Mouse (Mus musculus) intestine, embryonic 16.5 days (tissue): Measurements from ENCODE around the gene Dglucy. TPM values are rescaled to one million over a fixed set of nuclear protein-coding genes. Genes with fewer than 3 reads are reported as not detected.
A peak's percentile ranks its signal among the peaks of the same experiment; 100 is the strongest.

Source experiments
- ATAC-seq: fragments of 200-750 bp; cut with Nextera tagmentation; 2 replicates; pipeline ENCODE4 v1.8.0; 2017; ENCODE audit warnings: moderate TSS enrichment, moderate library complexity
- H3K27ac ChIP-seq: fragments of 300-500 bp; sonication (generic); 2 replicates; pipeline ENCODE4 v1.5.1; 2014; ENCODE audit warnings: mild to moderate bottlenecking, low read length
- H3K27me3 ChIP-seq: fragments of 300-500 bp; sonication (generic); replicated peaks from 2 replicates; pipeline ENCODE4 v1.6.1; 2014; ENCODE audit warnings: low read length, control low read depth, mixed read lengths; ENCODE audit not compliant: control insufficient read depth, insufficient read depth
- H3K36me3 ChIP-seq: fragments of 300-500 bp; sonication (generic); 2 replicates; pipeline ENCODE4 v1.6.1; 2014; ENCODE audit warnings: low read length, control low read depth; ENCODE audit not compliant: control insufficient read depth, insufficient read depth
- H3K4me1 ChIP-seq: fragments of 300-500 bp; sonication (generic); 2 replicates; pipeline ENCODE4 v1.6.1; 2014; ENCODE audit warnings: low read length, control low read depth, mixed read lengths; ENCODE audit not compliant: control insufficient read depth, insufficient read depth
- H3K4me2 ChIP-seq: fragments of 300-500 bp; sonication (generic); 2 replicates; pipeline ENCODE4 v1.6.1; 2014; ENCODE audit warnings: low read depth, low read length, control low read depth
- H3K4me3 ChIP-seq: fragments of 300-500 bp; sonication (generic); 2 replicates; pipeline ENCODE4 v1.5.1; 2014; ENCODE audit warnings: mild to moderate bottlenecking, low read length
- H3K9ac ChIP-seq: fragments of 300-500 bp; sonication (generic); 2 replicates; pipeline ENCODE4 v1.6.1; 2014; ENCODE audit warnings: low read depth, low read length
- H3K9me3 ChIP-seq: fragments of 300-500 bp; sonication (generic); 2 replicates; pipeline ENCODE4 v1.6.1; 2016; ENCODE audit warnings: low read length, control low read depth; ENCODE audit not compliant: control insufficient read depth
- WGBS: fragments of 180-500 bp; shearing (Covaris S2); extraction: QIAGEN DNeasy Blood & Tissue Kit; methylation state at CpG from one replicate; pipeline ENCODE4 v1.1.7; 2014; 5-methylcytosine and 5-hydroxymethylcytosine counted together
- polyA plus RNA-seq: library from polyadenylated mRNA; unstranded; fragments of >200 nt; fragmentation: Nextera tagmentation; extraction: Ambion mirVana; gene quantifications from 2 replicates; pipeline ENCODE4 v1.2.1, GENCODE M21; 2015

Dglucy gene
- polyA plus RNA-seq, 1 experiment from 2014 or later = 2.6 TPM

- Histone ChIP-seq H3K9me3 (no peaks in the 10 kb centered on the region), H3K4me3 (no peak overlapping the region), H3K27ac (no peak overlapping the region), H3K27me3 (no peaks in the 10 kb centered on the region), H3K4me2 (no peak overlapping the region), H3K4me1 (peaks cover 14% of the 10 kb centered on the region; the same call in 1 of the 2 replicates), H3K9ac (no peak overlapping the region), H3K36me3 (no peaks in the 10 kb centered on the region)
- WGBS = 62% methylated on average over 6 of the region's 6 CpGs
- ATAC-seq = no peak
Measured at GRCm38 (mm10) chr12:100776991-100777390, 1.9 kb upstream of the Dglucy start.

GRCm38 (mm10) chr12:100778276-100778933, 452 bp upstream of the Dglucy start:
- 75% methylated on average over 10 of the region's 10 CpGs for WGBS
- H3K36me3 ChIP-seq = no peaks in the 10 kb centered on the region
- no peak overlapping the region; the same call in 1 of the 2 replicates for H3K27ac ChIP-seq
- H3K4me2 ChIP-seq = no peak overlapping the region
- H3K9me3 ChIP-seq = no peaks in the 10 kb centered on the region
- peak; percentile 14 for ATAC-seq
- H3K4me1 ChIP-seq = peaks cover 8% of the 10 kb centered on the region; the same call in 1 of the 2 replicates
- peak overlapping the region; percentile 64; the same call in 1 of the 2 replicates for H3K9ac ChIP-seq
- no peak overlapping the region for H3K4me3 ChIP-seq
- no peaks in the 10 kb centered on the region for H3K27me3 ChIP-seq

GRCm38 (mm10) chr12:100780416-100780815, 1.6 kb downstream of the Dglucy start:
- WGBS = 91% methylated on average over 10 of the region's 10 CpGs
- peaks cover 8% of the 10 kb centered on the region; the same call in 1 of the 2 replicates for H3K4me1 ChIP-seq
- no peaks in the 10 kb centered on the region for H3K9me3 ChIP-seq
- no peak overlapping the region for H3K4me2 ChIP-seq
- no peaks in the 10 kb centered on the region for H3K27me3 ChIP-seq
- no peak overlapping the region for H3K27ac ChIP-seq
- H3K36me3 ChIP-seq = no peaks in the 10 kb centered on the region
- no peak overlapping the region for H3K9ac ChIP-seq
- ATAC-seq = no peak
- no peak overlapping the region for H3K4me3 ChIP-seq

GRCm38 (mm10) chr12:100781428-100782120, 2.7 kb downstream of the Dglucy start:
- Histone ChIP-seq H3K36me3 (no peaks in the 10 kb centered on the region), H3K27ac (no peak overlapping the region), H3K4me3 (no peak overlapping the region), H3K27me3 (no peaks in the 10 kb centered on the region), H3K9me3 (no peaks in the 10 kb centered on the region), H3K9ac (no peak overlapping the region), H3K4me1 (0 out of 2 replicates have a peak, but pooled peaks cover 5% of the 10 kb centered on the region), H3K4me2 (no peak overlapping the region)
- no peak for ATAC-seq
- 80% methylated on average over 13 of the region's 13 CpGs for WGBS

- H3K9ac ChIP-seq = no peak overlapping the region
- H3K4me1 ChIP-seq = 0 out of 2 replicates have a peak, but pooled peaks cover 2% of the 10 kb centered on the region
- WGBS = 75% methylated on average over 2 of the region's 2 CpGs
- H3K27ac ChIP-seq = no peak overlapping the region
- no peak for ATAC-seq
- H3K4me3 ChIP-seq = no peak overlapping the region
- no peaks in the 10 kb centered on the region for H3K36me3 ChIP-seq
- no peaks in the 10 kb centered on the region for H3K27me3 ChIP-seq
- no peaks in the 10 kb centered on the region for H3K9me3 ChIP-seq
- no peak overlapping the region for H3K4me2 ChIP-seq
Measured at GRCm38 (mm10) chr12:100784152-100784551, 5.3 kb downstream of the Dglucy start.

GRCm38 (mm10) chr12:100785344-100785743, 6.5 kb downstream of the Dglucy start:
- Histone ChIP-seq H3K9me3 (no peaks in the 10 kb centered on the region), H3K9ac (no peak overlapping the region), H3K27me3 (no peaks in the 10 kb centered on the region), H3K27ac (no peak overlapping the region), H3K36me3 (no peaks in the 10 kb centered on the region), H3K4me3 (no peak overlapping the region), H3K4me2 (no peak overlapping the region), H3K4me1 (0 out of 2 replicates have a peak, but pooled peaks cover 4% of the 10 kb centered on the region)
- ATAC-seq = no peak
- WGBS = 44% methylated on average over 7 of the region's 7 CpGs

GRCm38 (mm10) chr12:100789981-100790550, 11.2 kb downstream of the Dglucy start:
- Histone ChIP-seq H3K4me2 (no peak overlapping the region), H3K4me1 (0 out of 2 replicates have a peak, but pooled peaks cover 4% of the 10 kb centered on the region), H3K27me3 (no peaks in the 10 kb centered on the region), H3K9me3 (no peaks in the 10 kb centered on the region), H3K9ac (no peak overlapping the region), H3K27ac (peak overlapping the region; percentile 10; the same call in 1 of the 2 replicates), H3K36me3 (no peaks in the 10 kb centered on the region), H3K4me3 (no peak overlapping the region)
- ATAC-seq = peak; percentile 94
- WGBS = 29% methylated on average over 3 of the region's 3 CpGs

- 85% methylated on average over 6 of the region's 6 CpGs for WGBS
- H3K9me3 ChIP-seq = no peaks in the 10 kb centered on the region
- no peak for ATAC-seq
Measured at GRCm38 (mm10) chr12:100791425-100791824, 12.6 kb downstream of the Dglucy start.

GRCm38 (mm10) chr12:100794450-100795230, 15.8 kb downstream of the Dglucy start:
- Histone ChIP-seq H3K9me3 (no peaks in the 10 kb centered on the region), H3K4me2 (no peak overlapping the region), H3K4me3 (no peak overlapping the region), H3K9ac (no peak overlapping the region), H3K4me1 (0 out of 2 replicates have a peak, but pooled peaks cover 4% of the 10 kb centered on the region), H3K27ac (no peak overlapping the region), H3K36me3 (no peaks in the 10 kb centered on the region), H3K27me3 (no peaks in the 10 kb centered on the region)
- WGBS = 54% methylated on average over 7 of the region's 7 CpGs
- ATAC-seq = 0 out of 2 replicates have a peak, but pooled peaks have one; percentile 19

More at GRCm38 (mm10) chr12:100791425-100791824, 12.6 kb downstream of the Dglucy start:
- no peak overlapping the region for H3K9ac ChIP-seq
- no peaks in the 10 kb centered on the region for H3K36me3 ChIP-seq
- no peaks in the 10 kb centered on the region for H3K27me3 ChIP-seq
- no peak overlapping the region for H3K27ac ChIP-seq
- no peak overlapping the region for H3K4me3 ChIP-seq
- 0 out of 2 replicates have a peak, but pooled peaks cover 4% of the 10 kb centered on the region for H3K4me1 ChIP-seq
- no peak overlapping the region for H3K4me2 ChIP-seq
